Mouse (Mus musculus) granulocyte monocyte progenitor cell, adult 5-6 weeks (primary cell): ENCODE data around the gene Syap1. TPM values are rescaled to one million over a fixed set of nuclear protein-coding genes. Genes with fewer than 3 reads are reported as not detected.
A peak's percentile ranks its signal among the peaks of the same experiment; 100 is the strongest.
"Not testable (repeated sequence)": the region's sequence is repeated elsewhere in the genome, so short reads cannot be mapped to it uniquely, and the experiment has no call there.

ENCODE experiments used
- ATAC-seq: replicated peaks from 2 replicates; pipeline ENCODE4 v1.8.0; 2016; ENCODE audit warnings: mild to moderate bottlenecking, moderate TSS enrichment, inconsistent platforms; ENCODE audit not compliant: poor library complexity, severe bottlenecking
- total RNA-seq, 2 experiments: library from RNA; stranded (forward) in 1 of 2; stranded (reverse) in 1 of 2; fragments of 200-712, 200-1000 nt in 1 of 2; fragments of >200 nt in 1 of 2; fragmentation: Nextera tagmentation in 1 of 2; gene quantifications; 2 replicates each; pipeline ENCODE4 v1.2.3; 2014 to 2017

Syap1 gene
- total RNA-seq, 2 experiments from 2014 or later: 11.4 to 33.9 TPM

DNA sequence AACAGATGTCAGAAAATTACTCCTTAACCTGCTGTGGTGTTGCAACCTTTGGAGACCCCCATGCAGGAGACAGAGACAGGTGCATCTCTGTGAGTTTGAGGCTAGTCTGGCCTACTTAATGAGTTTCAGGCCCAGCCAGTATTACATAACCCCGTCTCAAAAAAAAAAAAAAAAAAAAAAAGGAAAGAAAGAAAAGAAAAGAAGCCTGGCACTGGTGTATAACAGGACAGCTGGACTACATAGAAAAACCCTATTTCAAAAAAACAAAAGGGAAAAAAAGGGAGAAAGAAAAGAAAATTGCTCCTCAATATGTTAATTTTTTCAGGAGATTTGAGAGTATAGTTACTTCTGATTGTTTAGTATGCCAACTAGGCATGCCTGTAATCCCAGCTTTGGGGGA is 57.2 kb downstream of the Syap1 start:
- ATAC-seq: no peak

DNA sequence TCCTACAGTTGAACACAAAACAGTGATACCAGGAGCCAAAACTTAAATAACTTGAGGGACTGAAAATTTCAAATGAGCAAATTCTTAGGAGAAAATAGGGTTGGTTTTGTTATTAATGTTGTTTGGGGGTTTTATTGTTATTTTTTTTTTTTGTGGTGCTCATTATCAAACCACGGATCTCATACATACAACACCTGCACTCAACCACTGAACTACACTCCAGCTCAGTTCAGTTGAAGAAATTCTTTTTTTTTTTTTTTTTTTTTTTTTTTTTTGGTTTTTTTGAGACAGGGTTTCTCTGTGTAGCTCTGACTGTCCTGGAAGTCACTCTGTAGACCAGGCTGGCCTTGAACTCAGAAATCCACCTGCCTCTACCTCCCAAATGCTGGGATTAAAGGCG is 57.9 kb downstream of the Syap1 start:
- ATAC-seq: not testable (repeated sequence)

DNA sequence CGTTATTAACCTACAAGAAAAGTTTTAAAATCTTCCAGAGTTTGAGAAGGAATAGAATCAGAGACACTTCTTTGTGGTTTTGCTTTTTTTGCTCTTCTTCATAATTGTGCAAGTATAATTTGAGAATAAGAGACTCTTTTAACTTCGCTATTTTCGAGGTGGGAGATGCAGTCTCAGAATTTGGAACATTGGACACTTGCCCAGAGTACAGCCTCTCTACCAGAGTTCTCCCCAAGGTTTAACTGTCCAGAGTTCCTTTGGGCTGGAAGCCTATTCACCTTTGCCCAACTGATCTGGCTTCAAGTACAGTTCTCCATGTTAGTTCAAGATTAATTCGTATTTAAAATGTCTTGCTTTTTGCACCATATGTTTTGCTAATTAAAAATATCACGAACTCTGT is 58.5 kb downstream of the Syap1 start:
- no peak for ATAC-seq

DNA sequence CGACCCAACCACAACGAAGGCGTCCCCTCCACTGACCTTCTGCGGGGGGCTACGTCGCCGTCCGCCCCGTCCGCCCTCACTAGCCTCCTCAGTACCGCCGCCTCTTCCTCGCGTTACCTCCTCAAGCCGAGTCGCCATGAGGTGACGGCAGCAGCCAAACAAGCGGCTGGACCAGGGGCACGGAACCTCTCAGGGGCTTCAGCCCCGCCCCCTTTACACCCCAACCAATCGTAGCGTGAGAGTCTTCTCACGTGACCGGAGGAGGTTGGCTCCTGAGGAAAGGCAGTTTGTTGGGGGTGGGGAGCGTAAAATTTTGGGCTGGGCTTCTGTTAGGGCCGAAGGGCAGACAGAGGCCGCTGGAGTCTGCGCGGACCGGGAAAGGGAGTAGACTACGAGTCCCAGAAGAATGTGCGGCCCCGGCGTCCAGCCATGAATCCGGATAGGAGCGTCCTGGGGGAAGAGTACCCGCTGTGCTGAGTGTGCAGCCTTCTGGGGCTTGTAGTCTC is 59.0 kb downstream of the Syap1 start, which contains the start of gene Txlng:
Gene Txlng (minus strand): TSS at position 252 of the 506 bp plus-strand sequence.
- ATAC-seq: peak; percentile 90

DNA sequence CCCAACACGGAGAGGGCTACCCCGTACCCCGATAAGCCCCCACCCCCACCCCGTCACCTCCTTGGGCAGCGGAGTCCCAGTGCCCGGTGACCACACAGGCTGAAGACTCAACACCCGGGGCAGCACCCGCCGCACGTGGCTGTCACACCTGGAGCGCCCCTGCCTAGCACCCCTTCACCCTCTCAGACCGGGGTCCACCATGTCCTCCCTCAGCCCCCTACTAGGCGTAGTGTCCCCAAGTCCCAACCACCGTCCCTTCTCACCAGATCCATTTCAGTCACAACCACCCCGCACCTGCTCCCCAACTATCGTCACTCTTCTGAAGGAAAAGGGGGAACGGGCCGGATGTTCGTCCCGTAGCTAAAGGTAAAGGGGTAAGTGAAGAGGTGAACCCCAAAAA is 59.5 kb downstream of the Syap1 start:
- 0 out of 2 replicates have a peak, but pooled peaks have one; percentile 2 for ATAC-seq

DNA sequence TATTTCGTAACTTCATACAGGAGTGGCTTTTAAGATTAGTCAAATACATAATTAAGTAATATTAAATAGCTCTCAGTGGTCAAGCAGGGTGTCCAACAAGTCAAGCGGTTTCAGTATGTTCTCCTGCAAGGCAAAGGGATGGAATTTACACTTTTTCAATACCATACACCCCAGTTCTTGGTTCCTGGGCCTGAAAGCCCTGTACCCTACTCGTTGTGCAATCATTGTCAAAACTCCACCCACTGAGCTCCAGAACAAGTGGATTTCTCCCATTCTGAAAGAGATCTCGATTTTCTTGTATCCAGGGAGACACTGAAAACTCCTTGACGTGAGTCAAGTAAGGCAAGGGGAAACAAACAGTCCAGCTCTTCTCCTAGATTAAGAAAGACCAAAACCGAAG is 60.2 kb downstream of the Syap1 start:
- ATAC-seq: peak; percentile 36

Other genes with a start within 250 kb of the Syap1 start
- not detected in 2 replicates for gene Reps2, start 244.8 kb downstream of the Syap1 start, total RNA-seq (2014; fragmentation: Nextera tagmentation)
- 0.09 and 0.15 TPM in 2 replicates for gene Reps2, start 244.8 kb downstream of the Syap1 start, total RNA-seq (2017)
- 185 and 255 TPM in 2 replicates for gene Rbbp7, start 128.0 kb downstream of the Syap1 start, total RNA-seq (2014; fragmentation: Nextera tagmentation)
- gene Rbbp7, start 128.0 kb downstream of the Syap1 start, total RNA-seq (2017): 276 and 296 TPM in 2 replicates
- gene Txlng, start 59.0 kb downstream of the Syap1 start, total RNA-seq (2014; fragmentation: Nextera tagmentation): 21.9 and 26.4 TPM in 2 replicates
- 39.6 and 41.4 TPM in 2 replicates for gene Txlng, start 59.0 kb downstream of the Syap1 start, total RNA-seq (2017)
- gene Ctps2, start 12.8 kb upstream of the Syap1 start, total RNA-seq (2014; fragmentation: Nextera tagmentation): 88.1 and 119 TPM in 2 replicates
- 91.0 and 91.3 TPM in 2 replicates for gene Ctps2, start 12.8 kb upstream of the Syap1 start, total RNA-seq (2017)
- gene S100g, start 76.2 kb upstream of the Syap1 start, total RNA-seq (2014; fragmentation: Nextera tagmentation): not detected in 2 replicates
- gene S100g, start 76.2 kb upstream of the Syap1 start, total RNA-seq (2017): not detected in 2 replicates